Mouse (Mus musculus): ENCODE results near the gene Zfpl1. TPM values are rescaled to one million over a fixed set of nuclear protein-coding genes. Genes with fewer than 3 reads are reported as not detected.
A peak's percentile ranks its signal among the peaks of the same experiment; 100 is the strongest.

The Zfpl1 gene
- total RNA-seq, 2 experiments from 2014 or later: 36.5 to 37.2 TPM

DNA sequence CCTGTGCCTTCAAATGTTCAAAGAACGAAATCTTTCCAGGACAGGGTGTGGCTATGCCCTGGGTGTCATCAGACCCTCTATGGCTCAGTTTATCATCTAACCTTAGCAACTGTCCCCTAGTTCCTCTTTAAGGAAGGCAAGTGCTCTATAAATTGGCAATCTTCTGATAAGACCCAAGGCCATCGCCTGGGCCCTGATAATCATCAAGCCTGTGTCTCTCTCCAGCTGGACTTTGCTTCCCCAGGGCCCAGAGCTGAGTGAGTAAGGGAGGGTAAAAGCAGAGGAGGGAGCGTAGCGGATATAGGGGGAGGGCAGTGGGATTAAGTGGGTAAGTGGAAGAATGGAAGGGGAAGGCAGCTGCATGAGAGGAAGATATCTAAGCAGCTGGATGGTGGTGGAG lies 19.7 kb upstream of the Zfpl1 start:
- intact Hi-C loops (cut with DNase I): no loop called here
- no peak for DNase-seq (ENCODE audit: low spot score in 2 of 2)

DNA sequence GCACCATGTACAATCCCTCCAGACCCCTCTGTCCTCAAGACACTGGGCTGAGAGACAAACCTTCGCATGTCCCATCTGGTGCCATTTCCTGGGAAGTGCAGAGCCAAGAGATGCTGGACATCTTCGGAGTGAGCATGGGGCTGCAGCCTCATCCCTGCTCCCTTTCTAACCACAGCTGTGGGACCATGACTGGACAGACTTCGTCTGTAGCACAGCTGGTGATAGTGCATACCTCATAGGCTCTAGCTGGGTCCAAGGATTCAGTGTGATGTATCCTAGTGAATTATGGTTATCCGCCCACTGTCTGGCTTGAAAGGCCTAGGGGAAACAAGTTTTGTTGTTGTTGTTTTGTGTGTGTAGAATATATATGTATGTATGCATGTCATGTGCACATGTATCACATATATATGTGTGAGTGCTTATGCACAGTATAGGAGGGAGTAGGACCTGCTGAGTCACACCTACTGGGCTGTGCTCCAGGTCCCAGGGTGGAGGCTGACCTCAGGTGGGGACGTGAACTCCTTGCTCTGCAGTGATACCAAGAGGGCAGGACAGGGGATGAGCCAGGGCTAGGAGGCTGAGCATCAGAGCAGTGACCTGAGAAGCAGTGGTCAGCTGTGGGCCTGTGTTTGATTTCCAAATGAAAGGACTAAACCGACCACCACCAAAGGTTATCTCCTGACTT lies 17.6 kb upstream of the Zfpl1 start:
- intact Hi-C loops (cut with DNase I): no loop called here
- DNase-seq (ENCODE audit: low spot score in 2 of 2): no peak

DNA sequence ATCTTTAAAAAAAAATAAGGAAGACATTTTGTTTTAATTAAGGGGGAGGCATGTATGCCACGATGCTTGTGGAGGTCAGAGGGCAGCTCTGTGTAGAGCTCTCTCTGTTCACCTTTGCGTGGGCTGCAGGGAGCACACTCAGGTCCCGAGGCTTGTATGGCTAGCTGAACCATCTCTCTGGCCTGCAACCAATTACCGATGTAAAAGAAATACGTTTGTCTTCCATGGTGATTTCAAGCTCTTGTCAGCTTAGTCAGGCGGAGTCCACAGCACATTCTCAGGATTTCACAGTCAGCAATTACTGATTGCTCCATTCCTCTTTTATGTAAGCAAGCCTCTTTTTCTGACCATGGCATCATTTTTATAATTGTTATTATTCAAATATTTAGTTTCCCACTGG lies 16.4 kb upstream of the Zfpl1 start:
- no peak for DNase-seq (ENCODE audit: low spot score in 2 of 2)
- intact Hi-C loops (cut with DNase I): no loop called here

DNA sequence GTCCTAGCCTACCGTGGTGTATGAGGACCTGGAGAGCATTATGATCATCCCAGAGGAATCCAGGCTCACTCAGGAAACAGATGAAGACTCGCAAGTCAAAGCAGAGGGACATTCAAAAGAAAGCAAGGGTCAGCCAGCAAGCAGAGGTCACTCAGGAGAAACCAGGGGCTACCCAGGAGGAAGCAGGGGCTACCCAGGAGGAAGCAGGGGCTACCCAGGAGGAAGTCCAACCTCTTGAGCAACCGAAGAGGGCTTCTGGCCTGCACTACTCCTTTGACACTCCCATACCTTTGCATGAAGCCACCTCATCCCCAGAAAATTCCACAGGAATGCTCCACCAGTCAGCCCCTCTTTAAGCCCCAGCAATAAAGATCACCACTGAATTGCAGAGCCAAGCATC lies 13.1 kb upstream of the Zfpl1 start:
- intact Hi-C loops (cut with DNase I): no loop called here
- no peak for DNase-seq (ENCODE audit: low spot score in 2 of 2)

DNA sequence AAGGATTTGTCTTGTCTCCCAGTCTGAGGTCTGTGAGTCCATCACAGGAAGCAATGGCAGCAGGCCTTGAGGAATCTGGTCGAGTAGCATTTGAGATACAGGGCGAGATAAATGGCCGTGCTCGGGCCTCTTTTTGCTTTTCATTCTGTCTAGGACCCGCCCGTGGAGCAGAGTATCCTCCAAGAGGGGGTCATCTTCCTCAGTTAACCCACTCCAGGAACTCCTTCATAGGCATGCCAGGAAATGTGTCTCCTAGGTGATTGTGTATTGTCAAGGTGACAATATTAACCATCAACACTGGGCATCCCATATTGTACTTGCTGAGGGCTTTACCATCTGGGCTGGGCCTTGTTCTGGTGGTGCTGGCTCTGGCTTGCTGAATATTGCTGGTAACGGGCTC lies 9.4 kb upstream of the Zfpl1 start, which contains the start of gene AC131692.1:
Gene AC131692.1, plus strand, starts transcription at position 301 of the 400 bp plus-strand sequence.
- DNase-seq (ENCODE audit: low spot score in 2 of 2): no peak
- intact Hi-C loops (cut with DNase I): no loop called here

DNA sequence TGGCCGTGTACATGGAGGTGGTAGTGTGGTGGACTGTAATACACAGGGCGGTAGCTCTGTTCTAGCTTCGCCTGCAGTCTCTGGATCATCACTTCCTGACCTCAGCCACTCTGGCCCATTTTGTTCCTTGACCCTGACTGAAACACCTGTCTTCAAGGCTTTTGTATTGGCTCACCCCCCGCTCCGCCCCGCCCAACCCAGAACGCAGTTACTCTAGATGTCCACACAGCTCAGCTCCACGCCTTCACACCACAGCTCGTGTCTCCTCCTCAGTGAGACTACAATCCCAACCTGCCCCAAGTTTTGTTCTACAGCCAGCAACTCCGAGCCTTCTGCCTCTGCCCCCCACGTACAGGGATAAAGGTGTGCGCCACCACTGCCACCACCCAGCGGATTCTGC lies 4.1 kb upstream of the Zfpl1 start:
- DNase-seq (ENCODE audit: low spot score in 2 of 2): no peak
- intact Hi-C loops (cut with DNase I): no loop called here

DNA sequence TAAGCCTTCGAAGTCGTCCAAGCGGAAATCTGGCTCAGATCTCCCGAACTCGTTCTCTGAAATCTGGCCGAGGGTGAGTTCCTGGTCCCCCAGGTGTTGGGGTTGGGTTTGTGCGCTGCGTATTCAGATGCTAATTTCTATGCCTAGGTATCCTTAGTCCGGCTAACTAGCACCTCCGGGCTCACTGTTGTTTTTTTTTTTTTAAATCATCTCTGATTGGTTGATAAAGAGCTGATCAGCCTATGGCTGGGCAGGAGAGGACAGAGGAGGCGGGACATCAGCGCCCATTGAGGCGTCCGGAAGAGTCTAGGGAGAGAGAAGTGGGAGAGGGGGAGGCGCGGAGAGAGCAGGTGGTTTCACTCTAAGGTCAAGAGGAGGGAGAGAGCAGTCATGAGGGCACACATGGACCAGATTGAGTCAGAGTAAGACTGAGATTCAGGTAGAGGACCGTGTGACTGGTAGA lies 692 bp upstream of the Zfpl1 start:
- intact Hi-C loops (cut with DNase I): loop anchor here (1.0 to 2.0 kb wide), 2 partner anchors 29 to 33 kb away; partner anchors contain the start of genes Fau, Mrpl49 and Sac3d1

DNA sequence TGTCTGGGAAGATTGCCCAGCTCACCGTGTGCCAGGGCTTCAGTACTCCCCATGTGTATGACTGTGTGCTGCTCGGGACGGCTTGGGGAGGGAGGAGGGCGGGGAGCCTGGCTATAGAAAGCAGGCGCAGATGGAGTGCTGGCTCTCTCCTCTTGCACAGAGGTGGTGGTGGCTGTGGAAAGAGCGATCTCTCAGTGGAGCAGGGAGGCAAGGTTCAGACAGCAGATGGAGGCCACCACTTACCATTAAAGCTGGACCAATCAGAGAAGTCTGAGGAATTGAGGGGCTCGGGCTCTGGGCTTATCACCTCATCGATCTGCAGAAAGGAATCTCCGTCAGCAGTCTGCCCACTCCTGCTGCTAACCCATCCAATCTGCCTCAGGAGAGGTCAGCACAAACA lies 2.6 kb downstream of the Zfpl1 start, which contains the start of gene Gm28374:
Gene Gm28374, minus strand, starts transcription at position 101 of the 400 bp plus-strand sequence.
- DNase-seq (ENCODE audit: low spot score in 2 of 2): no peak
- intact Hi-C loops (cut with DNase I): no loop called here

More for the DNA sequence above, 692 bp upstream of the Zfpl1 start:
- DNase-seq (ENCODE audit: low spot score in 2 of 2): no peak

DNA sequence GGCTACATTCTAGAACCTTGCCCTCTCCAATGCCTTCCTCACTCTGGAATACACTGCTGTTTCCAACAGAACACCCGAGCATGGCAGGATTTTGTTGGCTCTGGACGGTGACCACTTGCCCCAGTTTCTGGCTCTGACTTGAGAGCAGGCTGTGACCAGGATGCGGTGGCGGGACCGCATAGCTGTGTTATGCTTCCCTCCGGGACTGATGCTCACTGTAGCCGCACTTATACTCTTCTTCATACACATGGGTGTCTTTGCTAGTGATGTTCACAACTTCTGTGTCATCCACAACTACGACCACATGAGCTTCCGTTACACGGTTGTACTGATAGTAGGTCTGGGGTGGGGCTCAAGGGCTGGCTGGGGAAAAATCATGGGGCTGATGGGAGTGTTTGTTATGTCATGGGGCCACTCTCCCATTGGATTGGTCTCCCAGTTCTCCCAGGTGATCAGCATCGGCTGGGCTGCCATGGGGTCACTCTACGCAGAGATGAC lies 4.7 kb downstream of the Zfpl1 start, which contains the start of gene Tmem262:
Gene Tmem262, plus strand, starts transcription at position 51 of the 498 bp plus-strand sequence.
- DNase-seq (ENCODE audit: low spot score in 2 of 2): no peak
- intact Hi-C loops (cut with DNase I): no loop called here

DNA sequence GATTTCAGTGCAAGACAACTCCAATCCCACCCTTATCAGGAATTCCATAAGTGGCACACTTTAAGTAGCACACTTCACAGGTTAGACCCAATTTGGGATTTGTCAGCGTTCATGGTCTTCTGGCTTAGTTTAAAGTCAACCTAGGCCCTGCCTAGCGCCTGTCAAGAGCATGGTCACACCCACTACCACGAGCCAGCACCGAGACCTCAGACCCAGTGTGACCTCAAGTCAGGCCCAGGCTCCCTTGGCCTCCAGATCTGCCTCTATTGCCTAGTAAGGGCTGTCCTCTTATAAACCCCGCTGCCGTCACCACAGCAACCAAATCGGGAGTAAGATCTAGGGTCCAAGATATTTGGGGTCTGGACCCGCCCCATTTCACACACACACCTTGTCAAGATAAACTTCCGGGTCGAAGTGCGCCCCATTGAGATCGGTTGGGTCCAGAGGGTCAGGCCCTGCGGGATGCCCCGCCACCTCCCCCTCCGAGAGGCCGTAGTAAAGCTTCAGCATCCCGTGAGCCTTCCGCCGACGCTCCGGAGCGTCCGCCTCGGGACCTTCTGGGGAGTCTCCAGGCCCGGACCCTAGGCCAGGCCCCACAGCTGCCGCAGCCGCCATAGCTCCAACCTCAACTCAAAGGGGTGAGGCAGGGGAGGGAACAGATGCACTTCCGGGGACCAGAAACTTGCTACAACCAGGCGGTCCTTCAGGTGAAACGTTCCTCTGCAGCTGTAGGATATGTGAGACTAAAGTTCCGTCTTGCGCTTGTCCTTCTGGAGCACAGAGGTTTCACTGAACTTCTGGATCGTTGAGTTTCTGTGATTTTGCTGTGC lies 8.0 kb downstream of the Zfpl1 start, which contains the start of gene Vps51:
Gene Vps51, minus strand, starts transcription at position 668 of the 830 bp plus-strand sequence.
- intact Hi-C loops (cut with DNase I): no loop called here
- peak; percentile 87 to 94 for DNase-seq (ENCODE audit: low spot score in 2 of 2)

DNA sequence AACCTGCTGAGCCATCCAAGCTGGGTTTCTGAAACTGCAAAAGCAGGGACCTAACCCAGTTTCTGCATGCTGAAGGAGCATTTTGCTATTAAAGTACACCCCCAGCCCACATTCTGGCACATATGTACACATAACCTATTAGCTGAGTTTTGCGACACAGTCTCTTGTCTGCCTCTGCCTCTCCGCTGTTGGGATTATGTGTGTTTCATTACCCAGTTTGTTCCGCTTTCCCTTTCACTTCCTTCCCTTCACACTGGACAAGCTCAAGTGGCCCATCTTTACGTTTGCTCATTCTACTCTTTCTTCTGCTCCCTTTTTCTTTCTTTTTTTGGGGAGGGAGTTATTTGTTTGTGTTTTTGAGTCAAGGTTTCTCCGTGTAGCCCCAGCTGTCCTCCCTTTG lies 10.9 kb downstream of the Zfpl1 start:
- DNase-seq (ENCODE audit: low spot score in 2 of 2): no peak
- intact Hi-C loops (cut with DNase I): no loop called here

DNA sequence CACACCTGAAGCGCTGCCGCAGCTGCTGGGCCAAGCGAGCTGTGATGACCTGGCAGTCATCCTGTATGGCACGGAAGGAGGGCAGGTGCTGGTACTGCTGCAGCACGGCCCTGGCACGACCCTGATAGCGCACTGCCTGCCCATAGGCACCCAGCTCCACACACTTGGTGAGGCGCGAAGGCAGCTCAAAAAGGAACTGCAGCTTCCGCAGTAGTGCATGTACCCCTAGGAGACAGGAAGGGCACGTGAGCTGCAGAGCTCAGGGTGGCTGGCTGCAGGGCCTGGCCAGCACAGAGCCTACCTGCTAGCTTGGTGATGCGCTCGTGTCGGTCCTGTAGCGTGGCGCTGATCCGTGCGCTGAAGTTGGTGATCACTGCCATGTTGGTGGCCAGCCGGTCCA lies 13.5 kb downstream of the Zfpl1 start:
- intact Hi-C loops (cut with DNase I): no loop called here
- DNase-seq (ENCODE audit: low spot score in 2 of 2): no peak

DNA sequence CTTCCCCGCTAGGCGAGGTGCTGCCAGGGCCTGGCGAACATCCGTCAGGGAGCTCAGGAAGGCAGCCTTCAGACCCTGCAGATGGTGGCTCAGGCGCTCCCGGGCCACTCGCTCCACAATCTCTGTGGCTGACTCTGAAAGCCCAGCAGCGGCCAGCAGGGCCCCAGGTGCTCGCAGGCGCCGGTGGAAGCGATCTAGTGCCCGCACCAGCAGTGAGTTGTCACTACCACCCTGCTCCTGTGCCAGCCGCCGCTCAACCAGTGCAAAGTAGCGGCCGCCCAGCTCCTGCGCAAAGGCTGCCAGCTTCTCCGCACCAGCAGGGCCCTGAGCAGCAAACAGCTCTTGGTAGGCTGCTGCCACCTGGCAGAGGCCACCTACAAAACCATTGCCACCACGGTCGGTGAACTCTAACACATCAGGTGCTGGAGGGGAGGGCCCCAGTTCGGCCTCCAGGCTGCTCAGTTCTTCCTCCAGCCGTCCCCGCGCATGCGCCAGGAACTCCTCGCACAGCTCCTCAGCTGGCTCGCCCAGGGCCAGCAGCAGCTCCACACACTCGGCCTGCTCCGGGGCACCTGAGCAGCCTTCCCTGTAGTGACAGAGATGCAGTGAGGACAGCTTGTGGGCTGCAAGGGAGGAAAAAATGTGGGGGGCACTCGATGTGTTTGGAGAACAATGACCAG lies 14.0 kb downstream of the Zfpl1 start:
- DNase-seq (ENCODE audit: low spot score in 2 of 2): no peak
- intact Hi-C loops (cut with DNase I): no loop called here

DNA sequence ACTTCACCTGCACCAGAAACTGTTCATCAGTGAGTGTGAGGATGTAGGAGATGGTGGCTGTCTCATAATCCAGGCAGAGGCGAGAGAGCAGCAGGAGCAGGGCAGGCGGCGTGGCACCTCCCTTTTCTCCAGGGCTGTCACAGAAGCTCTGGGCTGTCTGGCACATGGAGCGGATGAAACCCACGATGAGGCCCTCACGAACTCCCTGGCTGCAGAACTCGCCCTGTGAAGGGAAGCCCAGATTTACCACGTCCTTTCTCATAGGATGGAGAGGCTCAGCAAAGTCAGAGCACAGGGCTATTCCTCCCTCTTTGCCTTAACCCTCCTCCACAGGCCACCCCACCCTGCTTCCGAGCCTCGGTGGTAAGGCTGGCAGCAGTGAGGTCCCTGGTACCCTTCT lies 14.9 kb downstream of the Zfpl1 start:
- no peak for DNase-seq (ENCODE audit: low spot score in 2 of 2)
- intact Hi-C loops (cut with DNase I): loop anchor here (5.0 kb wide), 1 partner anchor 47 kb away; the partner anchor contains the start of gene Sac3d1

DNA sequence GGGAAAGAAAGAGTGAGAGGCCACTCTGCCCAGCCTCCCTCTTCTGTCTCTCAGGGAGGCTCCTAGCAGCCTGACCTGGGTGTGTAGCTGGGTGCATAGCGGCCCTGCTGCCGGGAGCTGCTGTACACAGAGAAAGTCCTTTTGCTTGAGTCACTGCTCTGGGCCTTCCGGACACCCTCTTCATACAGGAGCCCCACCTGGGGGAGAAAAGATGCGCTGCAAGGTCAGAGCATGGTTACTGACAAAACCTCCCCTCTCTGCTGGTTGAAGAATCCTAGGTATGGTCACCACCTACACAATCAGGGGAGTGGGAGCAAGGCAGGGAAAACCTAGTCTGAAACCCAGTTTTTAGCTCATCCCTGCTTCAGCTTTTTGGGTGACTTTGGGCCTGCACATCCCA lies 15.8 kb downstream of the Zfpl1 start:
- DNase-seq (ENCODE audit: low spot score in 2 of 2): no peak
- intact Hi-C loops (cut with DNase I): loop anchor here (5.0 kb wide), 1 partner anchor 48 kb away; the partner anchor contains the start of gene Sac3d1

DNA sequence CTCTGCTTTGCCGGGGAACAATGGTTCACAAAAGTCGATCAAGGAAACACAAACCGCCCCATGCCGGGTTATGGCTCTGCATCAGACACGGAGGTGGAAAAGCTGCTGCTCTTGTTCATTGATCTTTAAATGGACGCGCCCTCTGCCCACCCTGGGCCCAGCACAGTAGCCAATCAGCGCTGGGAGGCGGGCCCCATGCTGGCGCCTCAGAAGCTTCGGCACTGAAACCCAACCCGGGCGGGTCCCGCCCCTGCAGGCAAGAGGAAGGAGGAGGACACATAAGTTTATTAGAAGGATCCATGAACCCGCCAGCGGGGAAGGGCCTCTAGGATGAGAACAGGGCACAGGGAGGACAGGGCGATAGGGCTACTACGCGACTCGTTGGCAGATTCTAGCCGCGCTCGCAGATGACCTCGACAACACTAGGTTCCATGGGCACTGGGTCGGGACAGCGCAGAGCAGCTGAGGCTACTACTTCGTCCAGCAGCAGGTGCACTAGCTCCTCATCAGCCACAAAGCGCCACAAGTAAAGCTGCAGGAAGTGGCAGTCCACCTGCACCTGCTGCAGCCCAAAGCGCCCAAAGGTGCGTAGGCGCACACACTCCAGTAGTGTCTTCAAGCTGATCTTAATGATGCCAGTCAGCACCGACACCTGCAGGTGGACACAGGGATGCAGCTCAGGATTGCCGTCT lies 16.9 kb downstream of the Zfpl1 start, which contains the start of gene Tm7sf2:
Gene Tm7sf2, minus strand, starts transcription at position 650 of the 692 bp plus-strand sequence.
- intact Hi-C loops (cut with DNase I): loop anchor here (5.0 kb wide), 1 partner anchor 49 kb away; the partner anchor contains the start of gene Sac3d1
- DNase-seq (ENCODE audit: low spot score in 2 of 2): peak; percentile 82 to 91

DNA sequence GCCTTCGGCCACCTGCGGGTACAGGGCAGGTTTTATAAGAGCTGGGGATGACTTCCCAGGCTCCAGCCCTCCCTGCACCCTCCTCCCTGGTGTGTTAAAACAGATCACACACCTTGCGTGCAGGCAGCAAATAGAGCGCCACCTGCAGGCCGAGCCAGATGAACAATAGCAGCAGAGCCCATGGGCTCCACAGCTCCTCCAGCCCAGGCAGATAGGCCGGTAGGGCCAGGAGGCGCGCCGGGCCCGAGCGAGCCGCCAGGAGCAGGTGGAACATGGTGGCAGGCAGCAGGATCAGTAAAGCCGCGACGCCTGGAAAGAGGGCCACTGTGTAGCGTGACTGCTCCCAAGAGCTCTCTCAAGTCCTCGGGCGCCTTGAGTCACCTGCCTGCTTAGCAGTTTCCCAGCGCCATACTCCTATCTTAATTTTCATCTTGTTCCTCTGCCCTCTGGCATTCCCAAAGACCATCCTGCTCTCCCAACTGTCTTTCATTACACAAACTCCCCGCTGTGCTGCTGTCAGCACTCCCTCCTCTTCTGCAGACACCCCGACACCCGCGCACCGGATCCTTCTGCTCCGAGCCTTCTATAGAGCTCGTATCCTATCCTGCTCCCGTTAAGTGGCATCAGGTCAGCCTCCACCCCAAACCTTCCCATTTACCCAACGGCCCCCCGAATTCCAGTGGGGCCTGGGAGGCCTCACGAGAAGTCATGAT lies 17.6 kb downstream of the Zfpl1 start:
- intact Hi-C loops (cut with DNase I): loop anchor here (5.0 kb wide), 1 partner anchor 50 kb away; the partner anchor contains the start of gene Sac3d1
- peak; percentile 83 to 87 for DNase-seq (ENCODE audit: low spot score in 2 of 2)

DNA sequence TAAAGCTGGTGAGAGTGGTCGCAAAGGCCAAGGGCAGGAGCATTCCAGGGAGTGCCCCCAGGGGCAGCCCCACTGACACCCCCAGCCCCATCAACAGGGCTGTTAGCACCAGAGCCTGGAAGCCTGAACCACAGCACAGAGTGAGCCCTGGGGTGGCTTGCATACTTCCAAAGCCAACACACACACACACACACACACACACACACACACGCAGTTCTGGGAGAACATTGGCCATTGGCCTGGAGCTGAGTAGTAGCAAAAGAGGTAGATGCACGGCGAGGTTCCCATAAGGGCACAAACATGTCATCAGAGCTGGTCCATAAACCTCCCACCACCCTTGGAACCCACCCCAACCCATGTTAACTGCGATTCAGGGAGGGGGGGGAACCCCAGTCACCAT lies 18.2 kb downstream of the Zfpl1 start:
- intact Hi-C loops (cut with DNase I): loop anchor here (5.0 kb wide), 1 partner anchor 51 kb away; the partner anchor contains the start of gene Sac3d1
- no peak for DNase-seq (ENCODE audit: low spot score in 2 of 2)
